Mouse (Mus musculus) megakaryocyte, embryonic 14.5 days (primary cell): Measurements from ENCODE around the gene Olfr1036.

Source experiments
- FLI1 ChIP-seq: IDR thresholded peaks from 2 replicates; pipeline ENCODE4 v1.6.1; 2012; ENCODE audit warnings: low read length, inconsistent platforms, mixed read lengths
- GATA1 ChIP-seq: IDR thresholded peaks from 3 replicates; pipeline ENCODE4 v1.6.1; 2012; ENCODE audit warnings: mixed read lengths, low read length, inconsistent platforms, borderline replicate concordance

- TF ChIP-seq GATA1 (no peak), FLI1 (no peak)
Measured at GRCm38 (mm10) chr2:86045561-86045960, 28.2 kb upstream of the Olfr1036 start, which contains the start of gene Olfr1034.
